Mouse (Mus musculus) embryonic facial prominence, embryonic 14.5 days (tissue): ENCODE data around the gene Plscr3. TPM values are rescaled to one million over a fixed set of nuclear protein-coding genes. Genes with fewer than 3 reads are reported as not detected.
A peak's percentile ranks its signal among the peaks of the same experiment; 100 is the strongest.

Experiments used
- ATAC-seq: fragments of 200-750 bp; cut with Nextera tagmentation; 2 replicates; pipeline ENCODE4 v1.8.0; 2017; ENCODE audit warnings: low read depth, moderate number of reproducible peaks, moderate TSS enrichment
- DNase-seq: peaks from one replicate; pipeline ENCODE4 v3.0.0-alpha.2; 2015; ENCODE audit warnings: low spot score
- H3K27ac ChIP-seq: fragments of 300-500 bp; sonication (generic); replicated peaks from 2 replicates; pipeline ENCODE4 v1.5.1; 2014; ENCODE audit warnings: low read depth, mild to moderate bottlenecking, low read length, moderate library complexity
- H3K27me3 ChIP-seq: fragments of 300-500 bp; sonication (generic); replicated peaks from 2 replicates; pipeline ENCODE4 v1.6.1; 2014; ENCODE audit warnings: low read length; ENCODE audit not compliant: control insufficient read depth, insufficient read depth
- H3K36me3 ChIP-seq: fragments of 300-500 bp; sonication (generic); 2 replicates; pipeline ENCODE4 v1.6.1; 2014; ENCODE audit warnings: low read length, mixed read lengths; ENCODE audit not compliant: control insufficient read depth, insufficient read depth
- H3K4me1 ChIP-seq: fragments of 300-500 bp; sonication (generic); 2 replicates; pipeline ENCODE4 v1.6.1; 2014; ENCODE audit warnings: antibody characterized with exemption, low read length; ENCODE audit not compliant: control insufficient read depth, insufficient read depth
- H3K4me2 ChIP-seq: fragments of 300-500 bp; sonication (generic); 2 replicates; pipeline ENCODE4 v1.6.1; 2014; ENCODE audit warnings: low read depth, mild to moderate bottlenecking, low read length, moderate library complexity, mixed read lengths
- H3K4me3 ChIP-seq: fragments of 300-500 bp; sonication (generic); 2 replicates; pipeline ENCODE4 v1.5.1; 2014; ENCODE audit warnings: low read depth, mild to moderate bottlenecking, low read length
- H3K9ac ChIP-seq: fragments of 300-500 bp; sonication (generic); 2 replicates; pipeline ENCODE4 v1.6.1; 2014; ENCODE audit warnings: low read depth, mild to moderate bottlenecking, low read length, moderate library complexity, mixed read lengths
- H3K9me3 ChIP-seq: fragments of 300-500 bp; sonication (generic); 2 replicates; pipeline ENCODE4 v1.6.1; 2016; ENCODE audit warnings: low read length; ENCODE audit not compliant: control insufficient read depth
- WGBS: fragments of 180-500 bp; shearing (Covaris S2); extraction: QIAGEN DNeasy Blood & Tissue Kit; methylation state at CpG from one replicate; pipeline ENCODE4 v1.1.7; 2014; 5-methylcytosine and 5-hydroxymethylcytosine counted together
- polyA plus RNA-seq: library from polyadenylated mRNA; unstranded; fragments of >200 nt; fragmentation: Nextera tagmentation; extraction: Ambion mirVana; gene quantifications from 2 replicates; pipeline ENCODE4 v1.2.1, GENCODE M21; 2014

Plscr3 gene
- polyA plus RNA-seq, 1 experiment from 2014 or later, result 102 TPM

- Histone ChIP-seq H3K4me3 (no peak overlapping the region), H3K4me2 (0 out of 2 replicates have a peak overlapping the region, but pooled peaks have one; percentile 92), H3K36me3 (no peaks in the 10 kb centered on the region), H3K27me3 (no peaks in the 10 kb centered on the region), H3K9me3 (no peaks in the 10 kb centered on the region), H3K27ac (no peak overlapping the region; the same call in 1 of the 2 replicates), H3K9ac (no peak overlapping the region), H3K4me1 (peaks cover 39% of the 10 kb centered on the region)
- DNase-seq (no peak), ATAC-seq (no peak)
- 76% methylated on average over 3 of the region's 3 CpGs for WGBS
These were observed 32.2 kb downstream of the Plscr3 start for GRCm38 (mm10) chr11:69878399-69878798.

DNA sequence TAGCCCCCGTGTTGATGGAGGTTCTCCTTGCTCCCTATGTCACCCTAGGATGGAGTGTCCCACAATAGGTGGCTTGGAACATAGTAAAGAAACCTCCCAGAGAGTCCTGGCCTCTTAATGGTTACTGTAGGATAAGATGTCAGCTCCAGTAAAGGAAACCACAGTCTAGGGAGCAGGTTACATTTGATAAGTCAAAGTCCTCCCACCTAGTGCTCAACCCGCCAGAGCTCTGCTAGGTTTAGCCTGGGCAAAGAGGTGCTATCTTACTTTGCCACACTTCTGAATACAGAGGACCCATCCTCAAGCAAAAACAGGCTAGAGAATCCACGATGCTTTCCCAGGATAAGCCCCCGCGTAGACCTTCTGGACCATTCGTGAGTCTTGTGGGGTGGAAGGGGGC lies 32.8 kb downstream of the Plscr3 start:
- WGBS, result 89% methylated on average over 6 of the region's 6 CpGs
- peak overlapping the region; percentile 92; the same call in 1 of the 2 replicates for H3K4me2 ChIP-seq

GRCm38 (mm10) chr11:69879711-69880110 lies 33.5 kb downstream of the Plscr3 start:
- Histone ChIP-seq H3K27ac (peak overlapping the region; percentile 53; the same call in 1 of the 2 replicates), H3K9ac (peak overlapping the region; percentile 72), H3K4me1 (peaks cover 39% of the 10 kb centered on the region), H3K4me3 (peak overlapping the region; percentile 56), H3K9me3 (no peaks in the 10 kb centered on the region), H3K4me2 (peak overlapping the region; percentile 92), H3K36me3 (no peaks in the 10 kb centered on the region), H3K27me3 (no peaks in the 10 kb centered on the region)
- DNase-seq (no peak), ATAC-seq (no peak)
- WGBS, result 40% methylated on average over 11 of the region's 15 CpGs

More for the DNA sequence above, 32.8 kb downstream of the Plscr3 start:
- Histone ChIP-seq H3K4me1 (peaks cover 39% of the 10 kb centered on the region), H3K9ac (no peak overlapping the region; the same call in none of the 2 replicates), H3K27me3 (no peaks in the 10 kb centered on the region), H3K9me3 (no peaks in the 10 kb centered on the region), H3K4me3 (no peak overlapping the region), H3K36me3 (no peaks in the 10 kb centered on the region), H3K27ac (0 out of 2 replicates have a peak overlapping the region, but pooled peaks have one; percentile 13)
- ATAC-seq, result no peak
- no peak for DNase-seq

GRCm38 (mm10) chr11:69880506-69880852 lies 34.3 kb downstream of the Plscr3 start:
- Histone ChIP-seq H3K4me3 (peak overlapping the region; percentile 56), H3K9ac (peak overlapping the region; percentile 72), H3K9me3 (no peaks in the 10 kb centered on the region), H3K27ac (peak overlapping the region; percentile 91), H3K4me2 (peak overlapping the region; percentile 92), H3K27me3 (no peaks in the 10 kb centered on the region), H3K36me3 (no peaks in the 10 kb centered on the region), H3K4me1 (peaks cover 39% of the 10 kb centered on the region)
- WGBS, result under 1% methylated on average over 18 of the region's 18 CpGs
- DNase-seq (peak; percentile 87), ATAC-seq (peak; percentile 66)

- peak; percentile 90 for DNase-seq
- Histone ChIP-seq H3K9me3 (no peaks in the 10 kb centered on the region), H3K4me1 (peaks cover 38% of the 10 kb centered on the region), H3K4me2 (peak within 1 kb of the TSS; percentile 92), H3K36me3 (no peaks in the 10 kb centered on the region), H3K9ac (peak within 1 kb of the TSS; percentile 72), H3K27me3 (no peaks in the 10 kb centered on the region), H3K4me3 (peak within 1 kb of the TSS; percentile 56), H3K27ac (peak within 1 kb of the TSS; percentile 91)
- WGBS, result under 1% methylated on average over 35 of the region's 46 CpGs
- ATAC-seq, result peak; percentile 88
These were observed 34.9 kb downstream of the Plscr3 start, which contains the start of gene Kctd11 for GRCm38 (mm10) chr11:69880853-69881603. Gene Kctd11, minus strand, starts transcription at chr11:69881406.

DNA sequence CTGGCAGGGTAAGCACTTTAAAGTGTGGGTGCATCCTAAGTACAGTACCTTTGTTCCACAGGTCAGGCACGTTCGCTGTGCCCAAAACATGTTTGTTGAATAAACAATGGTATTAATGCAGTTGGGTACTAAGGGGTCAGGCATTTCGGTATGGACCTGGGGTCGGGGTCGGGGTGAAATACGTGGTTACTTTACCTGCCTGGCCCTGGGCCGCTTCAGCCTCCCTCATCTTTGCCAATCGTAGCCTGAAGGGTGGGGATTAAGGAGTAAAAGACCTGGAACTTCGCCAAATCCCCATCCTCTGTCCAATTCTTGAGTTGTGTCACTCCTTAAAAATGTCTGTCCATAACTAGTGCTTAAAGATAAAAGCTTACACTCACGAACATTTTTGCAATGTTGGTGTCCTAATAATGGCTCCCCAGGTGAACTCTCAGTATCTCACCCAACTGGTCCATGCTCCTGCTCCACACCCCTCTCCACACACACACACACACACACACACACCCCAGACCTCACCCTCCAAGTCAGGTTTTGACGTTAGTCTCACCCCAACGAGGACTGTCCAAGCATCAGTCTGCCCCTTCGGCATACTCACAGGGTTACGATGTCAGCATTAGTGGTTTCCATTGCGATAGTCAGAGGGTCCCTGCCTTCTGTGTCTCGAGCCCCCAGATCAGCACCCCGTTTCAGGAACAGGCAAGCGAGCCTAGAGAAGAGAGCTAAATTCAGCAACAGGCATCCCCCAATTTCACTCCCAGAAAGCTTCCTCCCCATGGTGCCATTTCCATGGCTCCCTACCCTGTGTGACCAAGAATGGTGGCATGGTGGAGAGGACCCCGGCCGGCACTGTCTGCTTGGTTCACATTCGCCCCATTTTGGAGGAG lies 35.9 kb downstream of the Plscr3 start:
- H3K4me2 ChIP-seq, result peak overlapping the region; percentile 92
- no peaks in the 10 kb centered on the region for H3K27me3 ChIP-seq
- DNase-seq (no peak), ATAC-seq (no peak)
- 51% methylated on average over 21 of the region's 21 CpGs for WGBS
- peak overlapping the region; percentile 72 for H3K9ac ChIP-seq
- H3K4me1 ChIP-seq, result peaks cover 30% of the 10 kb centered on the region
- peak overlapping the region; percentile 91 for H3K27ac ChIP-seq
- peak overlapping the region; percentile 56 for H3K4me3 ChIP-seq
- no peaks in the 10 kb centered on the region for H3K9me3 ChIP-seq
- no peaks in the 10 kb centered on the region for H3K36me3 ChIP-seq

- H3K4me3 ChIP-seq, result no peak overlapping the region
- no peaks in the 10 kb centered on the region for H3K27me3 ChIP-seq
- ATAC-seq (no peak), DNase-seq (no peak)
- peaks cover 24% of the 10 kb centered on the region for H3K4me1 ChIP-seq
- no peak overlapping the region for H3K27ac ChIP-seq
- H3K9me3 ChIP-seq, result no peaks in the 10 kb centered on the region
- H3K36me3 ChIP-seq, result no peaks in the 10 kb centered on the region
- H3K9ac ChIP-seq, result no peak overlapping the region
- WGBS, result 63% methylated on average over 4 of the region's 4 CpGs
- H3K4me2 ChIP-seq, result no peak overlapping the region
These were observed 36.9 kb downstream of the Plscr3 start for GRCm38 (mm10) chr11:69883066-69883465.

DNA sequence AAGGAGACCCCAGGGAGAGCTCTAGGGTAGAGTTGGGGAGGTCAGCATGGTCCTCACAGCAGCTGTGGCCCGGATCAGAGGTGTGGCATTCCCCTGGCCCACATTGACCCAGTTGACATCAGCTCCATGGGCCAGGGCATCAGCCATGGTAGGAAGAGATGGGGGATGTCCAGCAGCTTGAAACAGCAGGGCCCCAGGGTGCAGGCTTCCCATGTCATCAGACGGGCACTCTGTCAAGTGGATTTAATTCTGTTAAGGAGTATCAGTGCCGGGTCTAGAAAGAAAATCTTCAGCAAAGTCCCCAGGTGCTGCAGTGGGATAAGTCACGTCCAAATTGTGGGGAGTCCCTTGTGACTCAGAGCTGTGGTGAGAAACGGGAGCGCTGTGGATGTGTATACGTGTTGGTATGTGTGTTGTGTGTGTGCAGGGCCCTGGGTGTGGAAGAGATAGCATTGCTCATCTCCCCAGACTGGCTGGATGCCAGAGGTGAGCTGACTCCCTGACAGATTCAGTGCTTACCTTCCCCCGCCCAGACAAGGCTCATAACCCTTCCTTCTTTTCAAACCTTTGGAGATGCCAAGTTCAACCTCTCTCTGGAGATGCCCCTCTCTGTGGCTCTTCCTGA lies 37.5 kb downstream of the Plscr3 start:
- no peaks in the 10 kb centered on the region for H3K27me3 ChIP-seq
- H3K36me3 ChIP-seq, result no peaks in the 10 kb centered on the region
- H3K4me3 ChIP-seq, result no peak overlapping the region
- H3K4me2 ChIP-seq, result no peak overlapping the region
- 77% methylated on average over 8 of the region's 8 CpGs for WGBS
- no peak overlapping the region for H3K9ac ChIP-seq
- H3K4me1 ChIP-seq, result peaks cover 22% of the 10 kb centered on the region
- no peak overlapping the region for H3K27ac ChIP-seq
- DNase-seq (no peak), ATAC-seq (no peak)
- no peaks in the 10 kb centered on the region for H3K9me3 ChIP-seq
